Mouse (Mus musculus): ENCODE data around the gene Matn4. TPM values are rescaled to one million over a fixed set of nuclear protein-coding genes. Genes with fewer than 3 reads are reported as not detected.
"Not testable (repeated sequence)": the region's sequence is repeated elsewhere in the genome, so short reads cannot be mapped to it uniquely, and the experiment has no call there.

Matn4 gene
- polyA plus RNA-seq, 2 experiments = 30.2 to 362 TPM

DNA sequence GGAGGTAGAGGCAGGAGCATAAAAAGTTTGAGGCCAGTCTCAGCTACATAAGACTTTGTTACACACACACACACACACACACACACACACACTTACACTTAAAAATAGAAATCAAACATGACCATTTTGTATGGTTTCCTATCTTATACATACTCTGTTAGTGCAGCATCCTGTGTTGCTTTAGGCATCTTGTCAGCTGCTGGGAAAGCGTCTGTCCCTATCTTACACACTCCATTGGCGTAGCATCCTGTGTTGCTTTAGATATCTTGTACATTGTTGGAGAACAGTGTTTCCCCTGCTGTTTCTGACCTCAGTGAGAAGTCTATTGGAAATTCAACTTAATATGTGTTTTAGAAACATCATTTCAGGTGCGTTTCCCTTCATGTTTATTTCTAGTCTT lies 52.3 kb downstream of the Matn4 start:
- Histone ChIP-seq H3K4me3 (replicated peaks; ENCODE audit: low read length) (no peak overlapping the region), H3K4me2 (replicated peaks; ENCODE audit: low read depth, low read length, severe bottlenecking) (no peak overlapping the region), H3K36me3 (ENCODE audit: control insufficient read depth, insufficient read depth, low read length) (no peaks in the 10 kb centered on the region), H3K27ac (replicated peaks; ENCODE audit: low read depth, low read length) (no peak overlapping the region), H3K9me3 (ENCODE audit: control insufficient read depth, low read length) (no peaks in the 10 kb centered on the region), H3K27me3 (ENCODE audit: control insufficient read depth, insufficient read depth, low read length) (no peaks in the 10 kb centered on the region), H3K4me1 (ENCODE audit: control insufficient read depth, insufficient read depth, low read length) (no peaks in the 10 kb centered on the region), H3K9ac (ENCODE audit: low read depth, low read length, severe bottlenecking) (no peak overlapping the region)
- no peak for DNase-seq (ENCODE audit: low spot score)
- no peak for TF ChIP-seq POLR2A (IDR thresholded peaks at IDR 0.05; ENCODE audit: borderline replicate concordance, extremely low read depth, insufficient read depth, insufficient read length)
- ATAC-seq (ENCODE audit: low FRiP score, low read depth) = no peak
- 92% methylated on average over 3 of the region's 3 CpGs for WGBS

DNA sequence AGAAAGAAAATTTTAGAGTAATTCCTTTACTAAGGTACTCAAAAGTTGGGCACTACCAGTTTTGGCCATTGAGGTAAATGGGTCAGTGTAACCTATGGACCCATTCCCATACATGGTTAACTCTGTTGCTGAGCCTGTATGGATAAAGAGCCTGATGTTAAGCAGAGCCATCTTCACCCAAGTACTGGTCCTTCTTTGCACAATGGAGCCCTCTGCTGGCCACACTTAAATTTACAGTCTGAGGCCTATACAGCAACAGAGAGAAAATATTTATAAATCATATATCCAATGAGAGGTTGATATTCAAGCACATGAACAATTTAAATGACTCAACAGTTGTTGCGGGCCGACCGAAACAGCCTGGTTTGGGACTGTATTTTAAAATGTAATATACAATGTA lies 56.0 kb downstream of the Matn4 start:
- H3K9me3 ChIP-seq (ENCODE audit: control insufficient read depth, low read length) = no peaks in the 10 kb centered on the region
- DNase-seq (ENCODE audit: low spot score) (no peak), ATAC-seq (ENCODE audit: low FRiP score, low read depth) (no peak)
- no peaks in the 10 kb centered on the region for H3K27me3 ChIP-seq (ENCODE audit: control insufficient read depth, insufficient read depth, low read length)
- H3K4me3 ChIP-seq (replicated peaks; ENCODE audit: low read length) = no peak overlapping the region
- no peaks in the 10 kb centered on the region for H3K36me3 ChIP-seq (ENCODE audit: control insufficient read depth, insufficient read depth, low read length)
- no peaks in the 10 kb centered on the region for H3K4me1 ChIP-seq (ENCODE audit: control insufficient read depth, insufficient read depth, low read length)
- H3K9ac ChIP-seq (ENCODE audit: low read depth, low read length, severe bottlenecking) = no peak overlapping the region
- no peak overlapping the region for H3K4me2 ChIP-seq (replicated peaks; ENCODE audit: low read depth, low read length, severe bottlenecking)
- no peak overlapping the region for H3K27ac ChIP-seq (replicated peaks; ENCODE audit: low read depth, low read length)
- WGBS = 91% methylated on average over 3 of the region's 3 CpGs
- no peak for TF ChIP-seq POLR2A (IDR thresholded peaks at IDR 0.05; ENCODE audit: borderline replicate concordance, extremely low read depth, insufficient read depth, insufficient read length)

GRCm38 (mm10) chr2:164347697-164348096 lies 57.3 kb downstream of the Matn4 start:
- H3K36me3 ChIP-seq (ENCODE audit: control insufficient read depth, insufficient read depth, low read length); H3K27me3 ChIP-seq (ENCODE audit: control insufficient read depth, insufficient read depth, low read length); ATAC-seq (ENCODE audit: low FRiP score, low read depth); H3K4me1 ChIP-seq (ENCODE audit: control insufficient read depth, insufficient read depth, low read length); H3K9me3 ChIP-seq (ENCODE audit: control insufficient read depth, low read length); H3K4me2 ChIP-seq (replicated peaks; ENCODE audit: low read depth, low read length, severe bottlenecking); H3K4me3 ChIP-seq (replicated peaks; ENCODE audit: low read length); H3K27ac ChIP-seq (replicated peaks; ENCODE audit: low read depth, low read length); DNase-seq (ENCODE audit: low spot score); H3K9ac ChIP-seq (ENCODE audit: low read depth, low read length, severe bottlenecking): not testable (repeated sequence)

- not testable (repeated sequence) for H3K27me3 ChIP-seq (ENCODE audit: control insufficient read depth, insufficient read depth, low read length); H3K27ac ChIP-seq (replicated peaks; ENCODE audit: low read depth, low read length); H3K4me2 ChIP-seq (replicated peaks; ENCODE audit: low read depth, low read length, severe bottlenecking); H3K4me1 ChIP-seq (ENCODE audit: control insufficient read depth, insufficient read depth, low read length); ATAC-seq (ENCODE audit: low FRiP score, low read depth); H3K9me3 ChIP-seq (ENCODE audit: control insufficient read depth, low read length); DNase-seq (ENCODE audit: low spot score); H3K4me3 ChIP-seq (replicated peaks; ENCODE audit: low read length); H3K9ac ChIP-seq (ENCODE audit: low read depth, low read length, severe bottlenecking); H3K36me3 ChIP-seq (ENCODE audit: control insufficient read depth, insufficient read depth, low read length)
- 76% methylated on average over 1 of the region's 1 CpGs for WGBS
Observed at GRCm38 (mm10) chr2:164343732-164344131, 61.2 kb downstream of the Matn4 start.

Small RNA genes lying within 50 kb of the gene (microRNA-seq; reads per million reads assigned to microRNA genes)
- not detected for gene Mir7678

Other genes with a start within 250 kb of the Matn4 start
- gene Kcns1, start 234.0 kb downstream of the Matn4 start, polyA plus RNA-seq (2012; rRNA removed) = 6.8 and 11.2 TPM in 2 replicates
- 2.7 and 3.2 TPM in 2 replicates for gene Kcns1, start 234.0 kb downstream of the Matn4 start, polyA plus RNA-seq (2014; fragmentation: Nextera tagmentation; extraction: Ambion mirVana)
- gene Wfdc5, start 222.4 kb downstream of the Matn4 start, polyA plus RNA-seq (2012; rRNA removed) = 0.08 TPM in 1 of 2 replicates, not detected in the other
- 0.33 and 0.77 TPM in 2 replicates for gene Wfdc5, start 222.4 kb downstream of the Matn4 start, polyA plus RNA-seq (2014; fragmentation: Nextera tagmentation; extraction: Ambion mirVana)
- 0.30 and 0.32 TPM in 2 replicates for gene Wfdc12, start 214.6 kb downstream of the Matn4 start, polyA plus RNA-seq (2012; rRNA removed)
- not detected in 2 replicates for gene Wfdc12, start 214.6 kb downstream of the Matn4 start, polyA plus RNA-seq (2014; fragmentation: Nextera tagmentation; extraction: Ambion mirVana)
- not detected in 2 replicates for gene Wfdc15a, start 205.0 kb downstream of the Matn4 start, polyA plus RNA-seq (2012; rRNA removed)
- not detected in 2 replicates for gene Wfdc15a, start 205.0 kb downstream of the Matn4 start, polyA plus RNA-seq (2014; fragmentation: Nextera tagmentation; extraction: Ambion mirVana)
- not detected in 2 replicates for gene Wfdc15b, start 183.5 kb downstream of the Matn4 start, polyA plus RNA-seq (2012; rRNA removed)
- gene Wfdc15b, start 183.5 kb downstream of the Matn4 start, polyA plus RNA-seq (2014; fragmentation: Nextera tagmentation; extraction: Ambion mirVana) = not detected in 2 replicates
- not detected in 2 replicates for gene Svs2, start 166.7 kb downstream of the Matn4 start, polyA plus RNA-seq (2012; rRNA removed)
- not detected in 2 replicates for gene Svs2, start 166.7 kb downstream of the Matn4 start, polyA plus RNA-seq (2014; fragmentation: Nextera tagmentation; extraction: Ambion mirVana)
- not detected in 2 replicates for gene Svs3b, start 148.5 kb downstream of the Matn4 start, polyA plus RNA-seq (2012; rRNA removed)
- not detected in 2 replicates for gene Svs3b, start 148.5 kb downstream of the Matn4 start, polyA plus RNA-seq (2014; fragmentation: Nextera tagmentation; extraction: Ambion mirVana)
- not detected in 2 replicates for gene Svs4, start 126.7 kb downstream of the Matn4 start, polyA plus RNA-seq (2012; rRNA removed)
- not detected in 2 replicates for gene Svs4, start 126.7 kb downstream of the Matn4 start, polyA plus RNA-seq (2014; fragmentation: Nextera tagmentation; extraction: Ambion mirVana)
- not detected in 2 replicates for gene Svs3a, start 115.9 kb downstream of the Matn4 start, polyA plus RNA-seq (2012; rRNA removed)
- not detected in 2 replicates for gene Svs3a, start 115.9 kb downstream of the Matn4 start, polyA plus RNA-seq (2014; fragmentation: Nextera tagmentation; extraction: Ambion mirVana)
- gene Svs6, start 88.4 kb downstream of the Matn4 start, polyA plus RNA-seq (2012; rRNA removed) = not detected in 2 replicates
- not detected in 2 replicates for gene Svs6, start 88.4 kb downstream of the Matn4 start, polyA plus RNA-seq (2014; fragmentation: Nextera tagmentation; extraction: Ambion mirVana)
- gene Svs5, start 72.4 kb downstream of the Matn4 start, polyA plus RNA-seq (2012; rRNA removed) = not detected in 2 replicates
- not detected in 2 replicates for gene Svs5, start 72.4 kb downstream of the Matn4 start, polyA plus RNA-seq (2014; fragmentation: Nextera tagmentation; extraction: Ambion mirVana)
- gene Slpi, start 16.1 kb downstream of the Matn4 start, polyA plus RNA-seq (2012; rRNA removed) = 3.9 and 5.1 TPM in 2 replicates
- 1.1 and 2.1 TPM in 2 replicates for gene Slpi, start 16.1 kb downstream of the Matn4 start, polyA plus RNA-seq (2014; fragmentation: Nextera tagmentation; extraction: Ambion mirVana)
- 2.7 and 3.9 TPM in 2 replicates for gene Rbpjl, start 2.0 kb downstream of the Matn4 start, polyA plus RNA-seq (2012; rRNA removed)
- gene Rbpjl, start 2.0 kb downstream of the Matn4 start, polyA plus RNA-seq (2014; fragmentation: Nextera tagmentation; extraction: Ambion mirVana) = 0.45 and 0.76 TPM in 2 replicates
- gene Sdc4, start 38.7 kb upstream of the Matn4 start, polyA plus RNA-seq (2012; rRNA removed) = 27.4 and 29.7 TPM in 2 replicates
- gene Sdc4, start 38.7 kb upstream of the Matn4 start, polyA plus RNA-seq (2014; fragmentation: Nextera tagmentation; extraction: Ambion mirVana) = 65.9 and 68.2 TPM in 2 replicates
- 48.4 and 68.8 TPM in 2 replicates for gene Sys1, start 51.8 kb upstream of the Matn4 start, polyA plus RNA-seq (2012; rRNA removed)
- 73.1 TPM in 2 replicates for gene Sys1, start 51.8 kb upstream of the Matn4 start, polyA plus RNA-seq (2014; fragmentation: Nextera tagmentation; extraction: Ambion mirVana)
- gene Gm20458, start 55.8 kb upstream of the Matn4 start, polyA plus RNA-seq (2012; rRNA removed) = 9.0 and 10.4 TPM in 2 replicates
- 12.2 and 14.3 TPM in 2 replicates for gene Gm20458, start 55.8 kb upstream of the Matn4 start, polyA plus RNA-seq (2014; fragmentation: Nextera tagmentation; extraction: Ambion mirVana)
- gene Trp53tg5, start 68.6 kb upstream of the Matn4 start, polyA plus RNA-seq (2012; rRNA removed) = not detected in 2 replicates
- gene Trp53tg5, start 68.6 kb upstream of the Matn4 start, polyA plus RNA-seq (2014; fragmentation: Nextera tagmentation; extraction: Ambion mirVana) = 0.22 TPM in 1 of 2 replicates, not detected in the other
- 7.7 and 8.3 TPM in 2 replicates for gene Dbndd2, start 80.9 kb upstream of the Matn4 start, polyA plus RNA-seq (2012; rRNA removed)
- 2.9 and 4.4 TPM in 2 replicates for gene Dbndd2, start 80.9 kb upstream of the Matn4 start, polyA plus RNA-seq (2014; fragmentation: Nextera tagmentation; extraction: Ambion mirVana)
- 99.5 and 142 TPM in 2 replicates for gene Pigt, start 92.4 kb upstream of the Matn4 start, polyA plus RNA-seq (2012; rRNA removed)
- gene Pigt, start 92.4 kb upstream of the Matn4 start, polyA plus RNA-seq (2014; fragmentation: Nextera tagmentation; extraction: Ambion mirVana) = 72.4 and 81.4 TPM in 2 replicates
- 30.4 and 31.0 TPM in 2 replicates for gene Wfdc2, start 157.3 kb upstream of the Matn4 start, polyA plus RNA-seq (2012; rRNA removed)
- gene Wfdc2, start 157.3 kb upstream of the Matn4 start, polyA plus RNA-seq (2014; fragmentation: Nextera tagmentation; extraction: Ambion mirVana) = 27.3 and 44.0 TPM in 2 replicates
- not detected in 2 replicates for gene Spint3, start 168.3 kb upstream of the Matn4 start, polyA plus RNA-seq (2012; rRNA removed)
- gene Spint3, start 168.3 kb upstream of the Matn4 start, polyA plus RNA-seq (2014; fragmentation: Nextera tagmentation; extraction: Ambion mirVana) = not detected in 2 replicates
- gene Wfdc6a, start 180.3 kb upstream of the Matn4 start, polyA plus RNA-seq (2012; rRNA removed) = 0.37 and 0.55 TPM in 2 replicates
- gene Wfdc6a, start 180.3 kb upstream of the Matn4 start, polyA plus RNA-seq (2014; fragmentation: Nextera tagmentation; extraction: Ambion mirVana) = 0.25 and 0.53 TPM in 2 replicates
- gene Eppin, start 188.4 kb upstream of the Matn4 start, polyA plus RNA-seq (2012; rRNA removed) = not detected in 2 replicates
- not detected in 2 replicates for gene Eppin, start 188.4 kb upstream of the Matn4 start, polyA plus RNA-seq (2014; fragmentation: Nextera tagmentation; extraction: Ambion mirVana)
- gene Wfdc6b, start 208.4 kb upstream of the Matn4 start, polyA plus RNA-seq (2012; rRNA removed) = not detected in 2 replicates
- not detected in 2 replicates for gene Wfdc6b, start 208.4 kb upstream of the Matn4 start, polyA plus RNA-seq (2014; fragmentation: Nextera tagmentation; extraction: Ambion mirVana)
- not detected in 2 replicates for gene Wfdc8, start 208.5 kb upstream of the Matn4 start, polyA plus RNA-seq (2012; rRNA removed)
- not detected in 2 replicates for gene Wfdc8, start 208.5 kb upstream of the Matn4 start, polyA plus RNA-seq (2014; fragmentation: Nextera tagmentation; extraction: Ambion mirVana)
- not detected in 2 replicates for gene Wfdc16, start 233.6 kb upstream of the Matn4 start, polyA plus RNA-seq (2012; rRNA removed)
- not detected in 2 replicates for gene Wfdc16, start 233.6 kb upstream of the Matn4 start, polyA plus RNA-seq (2014; fragmentation: Nextera tagmentation; extraction: Ambion mirVana)

Data from limb, embryonic 14.5 days (tissue).